Mouse (Mus musculus) C2C12 (cell line): ENCODE data around the gene Lenep. TPM values are rescaled to one million over a fixed set of nuclear protein-coding genes. Genes with fewer than 3 reads are reported as not detected.

Experiments
- H3K27me3 ChIP-seq: one replicate; pipeline ENCODE4 v1.6.1; 2011; ENCODE audit not compliant: control insufficient read depth, insufficient read depth, insufficient read length
- H3K36me3 ChIP-seq: one replicate; pipeline ENCODE4 v1.6.1; 2011; ENCODE audit not compliant: control insufficient read depth, insufficient read depth
- H3K4me3 ChIP-seq: one replicate; pipeline ENCODE4 v1.5.1; 2011; ENCODE audit warnings: mild to moderate bottlenecking, control low read depth; ENCODE audit not compliant: poor library complexity, insufficient read depth, severe bottlenecking
- H3K79me2 ChIP-seq: one replicate; pipeline ENCODE4 v1.6.1; 2011; ENCODE audit not compliant: control insufficient read depth, insufficient read depth
- H3K79me3 ChIP-seq: one replicate; pipeline ENCODE4 v1.6.1; 2011; ENCODE audit warnings: low read depth, control low read depth
- H3ac ChIP-seq: one replicate; pipeline ENCODE3; 2011; ENCODE audit warnings: low read depth; ENCODE audit not compliant: control insufficient read depth, insufficient read length
- CEBPB ChIP-seq: IDR thresholded peaks from one replicate; pipeline ENCODE4 v1.6.1; 2011; ENCODE audit warnings: low read depth, mild to moderate bottlenecking, control low read depth, moderate library complexity
- CTCF ChIP-seq: IDR thresholded peaks from one replicate; pipeline ENCODE4 v1.5.1; 2011; ENCODE audit not compliant: control insufficient read depth, insufficient read depth, insufficient read length
- FOSL1 ChIP-seq: IDR thresholded peaks from one replicate; pipeline ENCODE4 v1.8.0; 2011; ENCODE audit warnings: mild to moderate bottlenecking, low read length; ENCODE audit not compliant: poor library complexity, insufficient read depth, severe bottlenecking
- MYOD1 ChIP-seq: IDR thresholded peaks from one replicate; pipeline ENCODE4 v1.6.1; 2011; ENCODE audit warnings: low read depth; ENCODE audit not compliant: control insufficient read depth, insufficient read length
- MYOG ChIP-seq: IDR thresholded peaks from one replicate; pipeline ENCODE4 v1.6.1; 2011; ENCODE audit not compliant: control insufficient read depth, insufficient read length; ENCODE audit errors: extremely low read depth
- USF1 ChIP-seq: IDR thresholded peaks from one replicate; pipeline ENCODE4 v1.6.1; 2011; ENCODE audit warnings: low read depth, mild to moderate bottlenecking, control low read depth, moderate library complexity
- polyA plus RNA-seq: library from polyadenylated mRNA; unstranded; fragments of >200 nt; fragmentation: generic; extraction: Trizol; gene quantifications from one replicate; pipeline ENCODE4 v1.2.1, GENCODE M21; 2012; ENCODE audit warnings: missing spikeins

Lenep gene
- polyA plus RNA-seq, 1 experiment: not detected

DNA sequence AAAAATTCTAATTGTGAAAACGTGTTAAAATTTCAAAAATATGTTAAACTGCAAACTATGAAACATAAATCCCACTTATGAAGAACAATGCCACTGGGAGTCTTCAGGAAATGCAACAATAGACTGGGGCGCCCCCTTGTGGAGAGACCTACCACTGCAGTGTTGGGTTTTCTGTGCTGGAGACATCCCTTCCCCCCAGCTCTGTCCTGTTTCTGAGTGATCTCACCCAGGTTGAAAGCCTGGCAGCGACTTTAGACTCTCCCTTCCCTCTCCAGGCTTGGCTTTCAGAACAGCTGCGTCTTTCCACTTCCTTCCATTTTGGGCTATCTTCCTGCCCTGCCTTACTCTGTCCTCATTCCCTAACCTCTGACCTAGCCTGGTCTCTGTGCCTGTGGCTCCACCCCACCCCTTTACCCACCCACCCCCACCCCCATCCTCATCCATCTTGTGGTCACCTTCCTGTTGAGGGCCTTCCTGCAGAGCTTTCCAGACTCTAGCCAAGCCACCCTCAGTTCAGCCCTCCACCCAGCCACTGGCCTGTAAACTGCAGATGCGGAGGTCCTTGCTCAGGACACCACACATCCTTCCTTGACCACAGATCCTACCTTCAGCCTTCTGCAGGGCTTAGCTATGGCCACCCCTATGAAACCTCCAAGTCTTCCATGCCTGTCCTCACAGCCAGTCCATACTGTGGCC is 47.6 kb downstream of the Lenep start:
- Histone ChIP-seq H3K79me2 (no peaks in the 10 kb centered on the region), H3K36me3 (no peaks in the 10 kb centered on the region), H3K79me3 (no peaks in the 10 kb centered on the region), H3K27me3 (peaks cover 8% of the 10 kb centered on the region), H3ac (no peak overlapping the region), H3K4me3 (no peak overlapping the region)
- no peak for TF ChIP-seq FOSL1
- no peak for TF ChIP-seq CEBPB
- TF ChIP-seq CTCF: peak; percentile 83
- no peak for TF ChIP-seq MYOG

DNA sequence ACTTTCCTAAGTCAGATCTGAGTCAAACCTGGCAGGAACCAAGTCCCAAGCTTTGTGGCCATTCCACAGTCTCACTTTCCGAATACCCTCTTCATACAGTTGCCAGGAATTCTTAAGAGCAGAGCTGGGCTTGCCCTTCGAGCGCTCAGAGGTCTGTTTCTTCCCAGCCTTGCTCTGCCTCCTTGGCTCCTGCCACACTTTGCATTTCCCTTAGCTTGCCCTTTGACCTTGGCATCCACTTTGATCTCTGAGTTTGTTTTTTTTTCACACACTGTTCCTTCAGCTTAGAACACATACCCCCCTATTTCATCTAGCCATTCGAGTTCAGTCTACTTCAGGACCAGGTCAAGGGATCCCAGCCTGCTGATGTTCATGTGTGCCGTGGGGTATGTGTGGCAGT is 51.3 kb downstream of the Lenep start:
- Histone ChIP-seq H3K4me3 (no peak overlapping the region), H3ac (no peak overlapping the region), H3K79me2 (no peaks in the 10 kb centered on the region), H3K79me3 (no peaks in the 10 kb centered on the region), H3K36me3 (no peaks in the 10 kb centered on the region), H3K27me3 (peaks cover 3% of the 10 kb centered on the region)
- TF ChIP-seq USF1 (no peak), MYOD1 (no peak), CTCF (no peak)

Other genes with a start within 250 kb of the Lenep start
- 0.15 TPM for gene Hcn3, start 242.6 kb downstream of the Lenep start, polyA plus RNA-seq
- 14.5 TPM for gene Clk2, start 238.0 kb downstream of the Lenep start, polyA plus RNA-seq
- 139 TPM for gene Scamp3, start 225.3 kb downstream of the Lenep start, polyA plus RNA-seq
- 27.4 TPM for gene Fam189b, start 219.7 kb downstream of the Lenep start, polyA plus RNA-seq
- gene Gba, start 199.9 kb downstream of the Lenep start, polyA plus RNA-seq: 40.6 TPM
- 9.1 TPM for gene Thbs3, start 187.6 kb downstream of the Lenep start, polyA plus RNA-seq
- 248 TPM for gene Mtx1, start 175.7 kb downstream of the Lenep start, polyA plus RNA-seq
- gene Muc1, start 173.7 kb downstream of the Lenep start, polyA plus RNA-seq: 0.20 TPM
- gene Krtcap2, start 156.8 kb downstream of the Lenep start, polyA plus RNA-seq: 299 TPM
- gene Trim46, start 156.5 kb downstream of the Lenep start, polyA plus RNA-seq: 11.0 TPM
- gene Dpm3, start 143.4 kb downstream of the Lenep start, polyA plus RNA-seq: 228 TPM
- 48.7 TPM for gene Slc50a1, start 132.2 kb downstream of the Lenep start, polyA plus RNA-seq
- gene Efna1, start 121.7 kb downstream of the Lenep start, polyA plus RNA-seq: 13.9 TPM
- gene Efna3, start 79.8 kb downstream of the Lenep start, polyA plus RNA-seq: 2.9 TPM
- gene Efna4, start 64.8 kb downstream of the Lenep start, polyA plus RNA-seq: 13.3 TPM
- gene Adam15, start 52.8 kb downstream of the Lenep start, polyA plus RNA-seq: 60.2 TPM
- 0.01 TPM for gene Dcst2, start 40.8 kb downstream of the Lenep start, polyA plus RNA-seq
- 0.20 TPM for gene Dcst1, start 37.5 kb downstream of the Lenep start, polyA plus RNA-seq
- 29.5 TPM for gene Zbtb7b, start 8.0 kb downstream of the Lenep start, polyA plus RNA-seq
- 11.0 TPM for gene Flad1, start 9.1 kb upstream of the Lenep start, polyA plus RNA-seq
- 446 TPM for gene Cks1b, start 15.6 kb upstream of the Lenep start, polyA plus RNA-seq
- 86.3 TPM for gene Shc1, start 15.7 kb upstream of the Lenep start, polyA plus RNA-seq
- 53.1 TPM for gene Pygo2, start 27.4 kb upstream of the Lenep start, polyA plus RNA-seq
- gene Pbxip1, start 33.9 kb upstream of the Lenep start, polyA plus RNA-seq: 34.6 TPM
- gene Pmvk, start 51.7 kb upstream of the Lenep start, polyA plus RNA-seq: 36.6 TPM
- gene Kcnn3, start 117.4 kb upstream of the Lenep start, polyA plus RNA-seq: 0.01 TPM